Mouse (Mus musculus) ES-Bruce4 (cell line): ENCODE data around the gene Kif14. TPM values are rescaled to one million over a fixed set of nuclear protein-coding genes. Genes with fewer than 3 reads are reported as not detected.

Experiments used
- H3K27ac ChIP-seq: 2 replicates; pipeline ENCODE4 v1.5.1; 2012; ENCODE audit warnings: low read length, inconsistent platforms; ENCODE audit not compliant: insufficient read depth
- H3K27me3 ChIP-seq: 2 replicates; pipeline ENCODE4 v1.6.1; 2012; ENCODE audit warnings: mild to moderate bottlenecking, low read length, inconsistent platforms; ENCODE audit not compliant: control insufficient read depth, poor library complexity, insufficient read depth, severe bottlenecking
- H3K36me3 ChIP-seq: 2 replicates; pipeline ENCODE4 v1.6.1; 2012; ENCODE audit warnings: inconsistent platforms, mild to moderate bottlenecking, low read length, moderate library complexity; ENCODE audit not compliant: control insufficient read depth, poor library complexity, insufficient read depth, severe bottlenecking
- H3K4me1 ChIP-seq: one replicate; pipeline ENCODE4 v1.8.1; 2011; ENCODE audit warnings: low read length; ENCODE audit not compliant: control insufficient read depth, insufficient read depth
- H3K4me3 ChIP-seq: 2 replicates; pipeline ENCODE4 v1.5.1; 2011; ENCODE audit warnings: low read depth, mild to moderate bottlenecking, low read length
- H3K9ac ChIP-seq: 2 replicates; pipeline ENCODE4 v1.6.1; 2012; ENCODE audit warnings: low read depth, mild to moderate bottlenecking, inconsistent platforms; ENCODE audit not compliant: poor library complexity, severe bottlenecking
- H3K9me3 ChIP-seq: replicated peaks from 2 replicates; pipeline ENCODE4 v1.6.1; 2012; ENCODE audit warnings: mild to moderate bottlenecking, low read length, inconsistent platforms; ENCODE audit not compliant: control insufficient read depth, poor library complexity, insufficient read depth, severe bottlenecking
- CTCF ChIP-seq: IDR thresholded peaks from one replicate; pipeline ENCODE4 v1.8.1; 2011; ENCODE audit warnings: low read depth, low read length
- EP300 ChIP-seq: IDR thresholded peaks from 2 replicates; pipeline ENCODE4 v1.6.1; 2011; ENCODE audit warnings: low read depth, low read length; ENCODE audit not compliant: insufficient read depth
- POLR2A ChIP-seq: IDR thresholded peaks from one replicate; pipeline ENCODE4 v1.8.1; 2011; ENCODE audit warnings: low read length; ENCODE audit not compliant: insufficient read depth
- polyA plus RNA-seq: library from polyadenylated mRNA; stranded (reverse); fragments of >200 nt; gene quantifications from 2 replicates; pipeline ENCODE4 v1.2.4, GENCODE M21; 2011; ENCODE audit warnings: low read depth; ENCODE audit not compliant: missing spikeins, insufficient read depth, insufficient read length

The Kif14 gene
- polyA plus RNA-seq, 1 experiment = 37.1 TPM

DNA sequence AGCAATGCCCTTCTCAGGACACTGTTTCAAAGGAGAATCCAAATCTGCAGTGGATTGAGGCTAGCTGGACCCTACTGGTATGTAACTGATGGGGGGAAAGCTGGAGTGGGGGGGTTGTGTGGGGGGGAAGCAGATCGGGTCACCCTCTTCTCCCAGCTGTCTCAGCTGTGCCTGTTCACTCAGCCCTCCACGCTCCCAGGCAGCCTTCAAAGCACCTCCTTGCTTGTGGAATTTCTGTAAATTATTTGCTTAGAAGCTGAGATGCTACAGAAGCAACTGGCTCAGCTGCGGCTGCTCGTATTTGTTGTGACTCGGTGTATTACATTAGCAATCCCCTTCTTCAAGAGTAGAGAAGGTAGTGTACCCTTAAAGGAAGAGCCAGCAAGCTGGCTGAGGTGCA is 93.1 kb downstream of the Kif14 start:
- no peaks in the 10 kb centered on the region for H3K36me3 ChIP-seq
- no peak overlapping the region for H3K4me3 ChIP-seq
- H3K9ac ChIP-seq = no peak overlapping the region
- TF ChIP-seq POLR2A (no peak), CTCF (no peak), EP300 (no peak)
- H3K4me1 ChIP-seq = peaks cover 1% of the 10 kb centered on the region
- no peak overlapping the region for H3K27ac ChIP-seq
- no peaks in the 10 kb centered on the region for H3K27me3 ChIP-seq
- H3K9me3 ChIP-seq = no peaks in the 10 kb centered on the region

DNA sequence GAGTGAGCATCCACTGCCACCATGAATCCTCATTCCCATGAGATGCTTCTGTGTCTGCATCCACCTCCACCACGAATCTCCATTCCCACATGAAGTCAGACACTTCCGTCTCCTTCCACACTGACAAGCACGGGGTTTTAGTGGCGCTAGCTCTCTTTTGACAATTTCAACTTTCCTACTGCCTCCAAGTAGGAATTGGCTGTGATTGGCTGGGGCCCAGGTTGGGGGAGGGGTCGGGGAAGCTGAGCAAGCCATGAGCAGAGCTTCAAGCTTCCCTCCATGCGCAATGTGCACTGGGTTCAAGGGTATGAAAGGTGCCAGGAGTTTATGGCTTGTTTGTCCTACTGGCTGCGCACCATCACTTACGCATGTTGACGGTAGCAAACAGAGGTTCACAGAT is 93.6 kb downstream of the Kif14 start:
- TF ChIP-seq POLR2A (no peak), EP300 (no peak), CTCF (no peak)
- Histone ChIP-seq H3K27ac (no peak overlapping the region), H3K27me3 (no peaks in the 10 kb centered on the region), H3K4me1 (peaks cover 1% of the 10 kb centered on the region), H3K9ac (no peak overlapping the region), H3K9me3 (no peaks in the 10 kb centered on the region), H3K36me3 (no peaks in the 10 kb centered on the region), H3K4me3 (no peak overlapping the region)

DNA sequence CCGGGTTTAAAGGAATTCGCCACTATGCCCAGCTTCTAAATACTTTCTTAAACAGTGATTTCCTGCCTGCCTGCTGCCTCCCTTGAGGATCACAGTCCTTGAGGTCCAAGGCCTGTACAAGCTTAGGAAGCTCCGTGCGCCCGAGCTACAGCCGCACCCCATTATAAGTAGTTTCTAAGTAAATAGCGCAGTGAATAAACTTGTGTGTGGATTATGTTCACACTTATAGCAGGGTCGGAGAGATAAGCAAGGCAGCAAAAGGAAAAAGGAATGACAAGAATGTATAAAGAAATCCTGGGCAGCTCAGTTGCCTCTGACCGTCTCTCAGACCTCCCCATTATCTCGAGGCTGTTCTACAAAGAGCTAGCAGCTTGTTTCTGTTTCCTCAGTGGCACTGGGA is 95.7 kb downstream of the Kif14 start:
- H3K27me3 ChIP-seq = no peaks in the 10 kb centered on the region
- H3K4me1 ChIP-seq = peaks cover 4% of the 10 kb centered on the region
- no peak overlapping the region for H3K9ac ChIP-seq
- H3K36me3 ChIP-seq = no peaks in the 10 kb centered on the region
- TF ChIP-seq EP300 (no peak), POLR2A (no peak), CTCF (no peak)
- H3K27ac ChIP-seq = no peak overlapping the region
- no peaks in the 10 kb centered on the region for H3K9me3 ChIP-seq
- no peak overlapping the region for H3K4me3 ChIP-seq

DNA sequence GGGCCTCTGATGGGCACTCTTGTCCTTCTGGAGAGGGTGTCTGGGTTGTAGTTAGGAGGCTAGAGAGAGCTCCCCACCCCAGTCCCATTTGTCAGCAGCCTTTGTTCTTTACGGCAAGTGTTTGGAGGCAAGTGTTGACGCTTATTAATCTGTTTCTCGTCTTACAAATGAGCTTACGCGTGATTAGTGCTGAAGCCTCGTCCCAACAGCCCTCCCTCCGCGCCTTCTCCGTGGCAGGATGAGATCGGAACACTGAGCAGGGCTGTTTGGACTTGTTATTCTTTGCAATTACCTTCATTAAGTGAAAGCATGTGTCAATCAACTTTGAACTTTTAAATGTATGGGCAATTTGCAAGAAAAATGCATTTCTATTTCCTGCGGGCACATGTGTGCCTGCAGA is 97.0 kb downstream of the Kif14 start:
- Histone ChIP-seq H3K27ac (no peak overlapping the region), H3K4me3 (no peak overlapping the region)

DNA sequence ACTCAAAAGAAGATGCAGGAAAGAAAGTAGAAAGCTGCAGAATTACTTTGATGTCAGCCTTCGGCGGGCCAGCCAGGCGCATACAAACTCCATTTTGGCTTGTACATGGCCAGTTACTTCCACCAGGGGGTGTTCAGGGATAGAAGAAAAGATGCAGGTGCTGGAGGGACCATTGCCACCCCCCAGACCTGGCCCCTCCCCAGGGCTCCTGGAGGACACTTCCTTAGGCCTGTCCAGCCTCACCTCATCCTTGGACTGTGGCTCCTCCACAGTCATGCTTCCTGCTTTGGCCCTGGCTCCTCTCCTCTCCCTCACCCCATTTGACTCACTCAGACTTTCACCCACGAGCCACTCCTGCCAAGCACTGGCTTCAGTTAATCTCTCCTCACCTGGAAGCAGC is 98.8 kb downstream of the Kif14 start:
- H3K27ac ChIP-seq = 0 out of 2 replicates have a peak overlapping the region, but pooled peaks have one; percentile 45
- TF ChIP-seq CTCF (peak; percentile 59), EP300 (no peak)

More for the DNA sequence above, 97.0 kb downstream of the Kif14 start:
- no peak overlapping the region for H3K9ac ChIP-seq
- H3K36me3 ChIP-seq = no peaks in the 10 kb centered on the region
- H3K4me1 ChIP-seq = peaks cover 4% of the 10 kb centered on the region
- TF ChIP-seq EP300 (no peak), CTCF (no peak), POLR2A (no peak)
- no peaks in the 10 kb centered on the region for H3K9me3 ChIP-seq
- no peaks in the 10 kb centered on the region for H3K27me3 ChIP-seq

DNA sequence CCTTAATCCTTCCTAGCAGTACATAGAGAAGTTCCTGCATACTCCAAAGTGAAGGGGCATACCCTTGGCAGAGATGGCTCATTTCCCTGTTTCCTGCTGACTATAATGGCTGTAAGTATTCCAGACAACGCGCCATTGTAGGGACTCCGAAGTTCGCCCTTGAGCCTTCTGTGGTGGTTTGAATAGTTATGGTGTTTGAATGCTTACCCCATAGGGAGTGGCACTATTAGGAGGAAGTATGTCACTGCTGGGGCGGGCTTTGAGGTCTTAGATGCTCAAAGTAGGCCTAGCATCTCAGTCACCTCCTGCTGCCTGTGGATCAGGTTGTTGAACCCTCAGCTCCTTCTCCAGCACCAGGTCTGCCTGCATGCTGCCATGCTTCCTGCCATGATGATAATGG is 100.2 kb downstream of the Kif14 start:
- no peaks in the 10 kb centered on the region for H3K27me3 ChIP-seq
- H3K4me3 ChIP-seq = peak overlapping the region; percentile 62
- H3K4me1 ChIP-seq = peaks cover 4% of the 10 kb centered on the region
- TF ChIP-seq EP300 = no peak
- no peak for TF ChIP-seq POLR2A
- no peak for TF ChIP-seq CTCF
- H3K9ac ChIP-seq = peak overlapping the region; percentile 65; the same call in 1 of the 2 replicates
- H3K9me3 ChIP-seq = no peaks in the 10 kb centered on the region
- H3K27ac ChIP-seq = peak overlapping the region; percentile 83
- no peaks in the 10 kb centered on the region for H3K36me3 ChIP-seq

More for the DNA sequence above, 98.8 kb downstream of the Kif14 start:
- Histone ChIP-seq H3K36me3 (no peaks in the 10 kb centered on the region), H3K9ac (no peak overlapping the region), H3K27me3 (no peaks in the 10 kb centered on the region), H3K4me3 (no peak overlapping the region), H3K9me3 (no peaks in the 10 kb centered on the region), H3K4me1 (peaks cover 4% of the 10 kb centered on the region)
